Mouse (Mus musculus) limb, embryonic 15.5 days (tissue): ENCODE measurements around the gene Traf3ip1. TPM values are rescaled to one million over a fixed set of nuclear protein-coding genes. Genes with fewer than 3 reads are reported as not detected.

Experiments used
- ATAC-seq: fragments of 200-750 bp; cut with Nextera tagmentation; 2 replicates; pipeline ENCODE4 v1.8.0; 2017; ENCODE audit warnings: low read depth, moderate TSS enrichment; ENCODE audit not compliant: insufficient number of reproducible peaks, low FRiP score, low TSS enrichment
- H3K27ac ChIP-seq: fragments of 300-500 bp; sonication (generic); 2 replicates; pipeline ENCODE4 v1.5.1; 2015; ENCODE audit warnings: moderate library complexity, mild to moderate bottlenecking, inconsistent platforms
- H3K27me3 ChIP-seq: fragments of 300-500 bp; sonication (generic); 2 replicates; pipeline ENCODE4 v1.6.1; 2015; ENCODE audit warnings: inconsistent platforms
- H3K36me3 ChIP-seq: fragments of 300-500 bp; sonication (generic); 2 replicates; pipeline ENCODE4 v1.6.1; 2015; ENCODE audit warnings: inconsistent platforms
- H3K4me1 ChIP-seq: fragments of 300-500 bp; sonication (generic); 2 replicates; pipeline ENCODE4 v1.6.1; 2015; ENCODE audit warnings: inconsistent platforms
- H3K4me2 ChIP-seq: fragments of 300-500 bp; sonication (generic); 2 replicates; pipeline ENCODE4 v1.6.1; 2015; ENCODE audit warnings: mild to moderate bottlenecking, inconsistent platforms
- H3K4me3 ChIP-seq: fragments of 300-500 bp; sonication (generic); 2 replicates; pipeline ENCODE4 v1.5.1; 2015; ENCODE audit warnings: mild to moderate bottlenecking, inconsistent platforms
- H3K9ac ChIP-seq: fragments of 300-500 bp; sonication (generic); 2 replicates; pipeline ENCODE4 v1.6.1; 2015; ENCODE audit warnings: inconsistent platforms
- H3K9me3 ChIP-seq: fragments of 300-500 bp; sonication (generic); 2 replicates; pipeline ENCODE4 v1.6.1; 2016; ENCODE audit warnings: inconsistent platforms
- WGBS: fragments of 180-500 bp; shearing (Covaris S2); methylation state at CpG from one replicate; pipeline ENCODE4 v1.1.7; 2015; 5-methylcytosine and 5-hydroxymethylcytosine counted together
- polyA plus RNA-seq: library from polyadenylated mRNA; unstranded; fragments of >200 nt; fragmentation: Nextera tagmentation; extraction: Ambion mirVana; gene quantifications from 2 replicates; pipeline ENCODE4 v1.2.1, GENCODE M21; 2015

Gene Traf3ip1
- polyA plus RNA-seq, 1 experiment from 2014 or later = 6.9 TPM

DNA sequence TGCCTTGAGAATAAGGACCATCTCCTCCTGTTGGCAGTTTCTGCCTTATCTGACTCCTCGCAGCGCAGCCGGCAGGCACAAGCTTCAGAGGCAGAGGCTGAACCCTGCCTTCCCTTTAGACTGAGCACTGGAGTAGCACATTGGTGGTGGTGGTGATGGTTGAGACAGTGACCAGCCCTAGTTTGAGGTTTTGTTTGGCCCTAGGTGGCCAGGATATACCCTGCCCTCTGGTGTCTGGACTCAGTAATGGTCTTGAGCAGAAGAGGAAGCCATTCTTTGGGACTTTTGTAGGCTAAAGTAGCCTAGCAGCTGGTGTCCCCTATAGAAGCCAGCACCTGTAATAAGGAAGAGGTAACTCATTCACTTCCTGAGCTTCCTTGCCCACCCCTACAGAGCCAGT is 69.6 kb downstream of the Traf3ip1 start:
- no peak overlapping the region for H3K4me2 ChIP-seq
- no peak for ATAC-seq
- WGBS = 72% methylated on average over 3 of the region's 3 CpGs
- H3K27ac ChIP-seq = no peak overlapping the region
- H3K4me1 ChIP-seq = peaks cover 25% of the 10 kb centered on the region
- no peak overlapping the region for H3K4me3 ChIP-seq
- H3K36me3 ChIP-seq = peaks cover 7% of the 10 kb centered on the region; the same call in 1 of the 2 replicates
- H3K9me3 ChIP-seq = no peaks in the 10 kb centered on the region
- no peaks in the 10 kb centered on the region for H3K27me3 ChIP-seq
- H3K9ac ChIP-seq = no peak overlapping the region

DNA sequence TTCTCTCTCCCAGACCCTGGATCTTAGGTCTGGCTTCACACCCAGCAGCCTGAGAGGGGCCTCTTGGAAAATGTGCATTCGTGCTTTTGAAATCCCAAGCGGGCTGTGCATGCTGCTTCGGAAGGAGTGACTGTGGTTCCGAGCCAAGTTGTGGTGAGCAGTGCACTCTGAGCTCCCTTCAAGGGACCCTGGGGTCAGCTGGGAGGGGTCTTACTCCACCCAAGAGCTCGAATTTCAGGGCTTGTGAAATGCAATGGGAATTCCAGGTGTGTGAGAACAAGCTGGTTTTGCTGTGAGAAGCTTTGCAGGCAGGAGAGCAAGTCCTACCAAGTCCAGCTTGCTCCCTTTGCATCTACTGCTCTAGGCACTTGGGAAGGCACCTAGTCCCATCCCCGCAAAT is 70.2 kb downstream of the Traf3ip1 start:
- 22% methylated on average over 6 of the region's 6 CpGs for WGBS
- Histone ChIP-seq H3K27me3 (no peaks in the 10 kb centered on the region), H3K4me2 (no peak overlapping the region), H3K9ac (no peak overlapping the region), H3K36me3 (0 out of 2 replicates have a peak, but pooled peaks cover 1% of the 10 kb centered on the region), H3K4me3 (no peak overlapping the region), H3K27ac (no peak overlapping the region), H3K9me3 (no peaks in the 10 kb centered on the region), H3K4me1 (peaks cover 25% of the 10 kb centered on the region)
- peak; percentile 60; the same call in 1 of the 2 replicates for ATAC-seq

DNA sequence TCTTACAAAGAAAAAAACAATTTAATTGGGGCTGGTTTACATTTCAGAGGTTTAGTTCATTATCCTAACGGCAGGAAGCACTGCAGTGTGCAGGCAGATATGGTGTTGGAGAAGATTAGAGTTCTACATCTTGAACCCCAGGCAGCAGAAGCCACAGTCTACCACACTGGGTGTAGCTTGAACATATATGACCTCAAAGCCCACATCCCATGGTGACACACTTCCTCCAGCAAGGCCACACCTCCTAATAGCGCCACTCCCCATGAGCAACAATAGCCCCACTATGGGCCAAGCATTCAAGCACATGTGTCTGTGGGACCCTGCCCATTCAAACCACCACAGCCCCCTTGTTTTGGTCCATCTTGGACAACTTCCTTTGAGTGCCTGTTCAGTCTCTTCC is 72.8 kb downstream of the Traf3ip1 start:
- 85% methylated on average over 2 of the region's 2 CpGs for WGBS
- no peaks in the 10 kb centered on the region for H3K9me3 ChIP-seq
- no peaks in the 10 kb centered on the region for H3K36me3 ChIP-seq
- no peak overlapping the region for H3K4me2 ChIP-seq
- no peak overlapping the region for H3K27ac ChIP-seq
- ATAC-seq = no peak
- no peak overlapping the region for H3K9ac ChIP-seq
- H3K27me3 ChIP-seq = no peaks in the 10 kb centered on the region
- peaks cover 30% of the 10 kb centered on the region for H3K4me1 ChIP-seq
- no peak overlapping the region for H3K4me3 ChIP-seq

- H3K4me2 ChIP-seq = no peak overlapping the region
- 78% methylated on average over 10 of the region's 10 CpGs for WGBS
- no peak for ATAC-seq
- peaks cover 22% of the 10 kb centered on the region; the same call in 1 of the 2 replicates for H3K4me1 ChIP-seq
- H3K27me3 ChIP-seq = no peaks in the 10 kb centered on the region
- no peak overlapping the region for H3K9ac ChIP-seq
- no peak overlapping the region for H3K4me3 ChIP-seq
- H3K27ac ChIP-seq = no peak overlapping the region
- no peaks in the 10 kb centered on the region for H3K9me3 ChIP-seq
- H3K36me3 ChIP-seq = no peaks in the 10 kb centered on the region
Measured at GRCm38 (mm10) chr1:91572458-91572857, 78.0 kb downstream of the Traf3ip1 start.

GRCm38 (mm10) chr1:91574208-91574607 is 79.8 kb downstream of the Traf3ip1 start:
- Histone ChIP-seq H3K9me3 (no peaks in the 10 kb centered on the region), H3K4me3 (no peak overlapping the region), H3K36me3 (no peaks in the 10 kb centered on the region), H3K27ac (no peak overlapping the region), H3K4me2 (no peak overlapping the region), H3K9ac (no peak overlapping the region), H3K4me1 (peaks cover 26% of the 10 kb centered on the region; the same call in 1 of the 2 replicates), H3K27me3 (no peaks in the 10 kb centered on the region)
- WGBS = 68% methylated on average over 3 of the region's 3 CpGs
- no peak for ATAC-seq

DNA sequence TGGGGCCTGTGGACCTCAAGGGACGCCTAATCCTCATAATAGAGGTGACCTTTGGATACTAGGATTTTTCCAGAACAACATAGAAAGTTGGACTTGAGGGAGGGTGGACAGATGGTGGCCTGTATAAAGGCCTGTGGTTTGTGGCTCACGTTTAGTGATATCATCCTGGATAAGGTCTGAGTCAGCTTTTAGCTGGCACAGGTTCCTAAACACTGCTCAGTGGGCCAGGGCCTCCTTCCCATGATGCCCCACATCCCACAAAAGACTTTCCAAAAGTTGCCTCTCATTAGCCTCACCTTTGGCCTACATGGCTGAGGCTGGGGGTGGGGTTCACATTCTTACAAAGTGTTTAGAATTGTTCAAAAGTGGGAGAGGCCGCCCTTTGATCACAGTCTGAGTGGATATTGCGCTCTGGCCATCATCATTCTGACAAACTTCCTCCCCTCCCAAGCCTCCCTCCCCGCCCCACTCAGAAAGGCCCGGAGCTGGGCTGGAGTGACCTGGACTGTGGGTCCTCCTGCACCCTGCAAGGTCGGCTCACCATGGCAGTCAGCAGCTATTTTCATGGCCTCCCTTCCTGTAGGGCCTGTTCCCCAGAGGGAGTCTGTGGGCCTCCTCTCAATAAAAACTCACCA is 83.6 kb downstream of the Traf3ip1 start:
- H3K27me3 ChIP-seq = no peaks in the 10 kb centered on the region
- H3K4me2 ChIP-seq = no peak overlapping the region
- 66% methylated on average over 7 of the region's 7 CpGs for WGBS
- H3K9me3 ChIP-seq = no peaks in the 10 kb centered on the region
- no peak overlapping the region for H3K9ac ChIP-seq
- H3K4me1 ChIP-seq = peaks cover 24% of the 10 kb centered on the region
- no peak for ATAC-seq
- H3K27ac ChIP-seq = no peak overlapping the region
- no peak overlapping the region for H3K4me3 ChIP-seq
- H3K36me3 ChIP-seq = no peaks in the 10 kb centered on the region

Other genes starting within 250 kb of the Traf3ip1 start
- gene Ube2f, start 244.3 kb upstream of the Traf3ip1 start, polyA plus RNA-seq = 64.1 and 64.4 TPM in 2 replicates
- 12.7 and 14.8 TPM in 2 replicates for gene Scly, start 196.3 kb upstream of the Traf3ip1 start, polyA plus RNA-seq
- gene Espnl, start 172.6 kb upstream of the Traf3ip1 start, polyA plus RNA-seq = 0.04 TPM in 2 replicates
- 2.1 and 7.7 TPM in 2 replicates for gene Klhl30, start 143.6 kb upstream of the Traf3ip1 start, polyA plus RNA-seq
- 1.6 and 2.1 TPM in 2 replicates for gene Erfe, start 128.2 kb upstream of the Traf3ip1 start, polyA plus RNA-seq
- gene Ilkap, start 95.8 kb upstream of the Traf3ip1 start, polyA plus RNA-seq = 143 and 155 TPM in 2 replicates
- gene Hes6, start 80.6 kb upstream of the Traf3ip1 start, polyA plus RNA-seq = 73.6 and 91.2 TPM in 2 replicates
- gene Per2, start 35.3 kb upstream of the Traf3ip1 start, polyA plus RNA-seq = 3.7 and 4.6 TPM in 2 replicates
- gene Asb1, start 45.9 kb downstream of the Traf3ip1 start, polyA plus RNA-seq = 4.9 and 5.3 TPM in 2 replicates